ENCODE assay signal across 27 mouse cellular contexts in genomic region chr17:62634937-62635336, GRCm38 (mm10).
"Had no signal": no experiment of that assay in that cellular context is flagged by ENCODE, and none has a peak within 500 bp of the region (broad histone marks: within the 10 kb centered on the region; RNA-seq: fewer than 3 reads in every experiment).

No protein-coding gene starts in this region.

- H3K9ac ChIP-seq: heart, embryonic 13.5 days; heart, embryonic 15.5 days; hindbrain, embryonic 13.5 days; hindbrain, embryonic 15.5 days; kidney, embryonic 15.5 days; limb, embryonic 13.5 days; limb, embryonic 15.5 days; liver, embryonic 12.5 days; liver, embryonic 14.5 days had no signal

- DNase-seq: gastrocnemius, postnatal 14 days; gastrocnemius, postnatal 36 days; heart, adult 2 months; heart, postnatal 14 days; heart, postnatal 4 days; kidney, adult 11 months; kidney, adult 9 months; kidney, postnatal 14 days; kidney, postnatal 36 days; layer of hippocampus, adult 9-11 months; layer of hippocampus, postnatal 36 days; left cerebral cortex, postnatal 4 days; lung, adult 18-20 months had no signal

- H3K27me3 ChIP-seq: heart, embryonic 13.5 days; heart, embryonic 15.5 days; hindbrain, embryonic 13.5 days; hindbrain, embryonic 15.5 days; kidney, embryonic 15.5 days; limb, embryonic 13.5 days; limb, embryonic 15.5 days; liver, embryonic 12.5 days had no signal

- H3K4me2 ChIP-seq: heart, embryonic 11.5 days; heart, embryonic 13.5 days; heart, embryonic 15.5 days; hindbrain, embryonic 13.5 days; hindbrain, embryonic 15.5 days; kidney, embryonic 15.5 days; limb, embryonic 13.5 days; limb, embryonic 15.5 days; liver, embryonic 12.5 days had no signal

- H3K36me3 ChIP-seq: heart, embryonic 13.5 days; heart, embryonic 15.5 days; hindbrain, embryonic 10.5 days; hindbrain, embryonic 13.5 days; hindbrain, embryonic 15.5 days; kidney, embryonic 15.5 days; limb, embryonic 13.5 days; limb, embryonic 15.5 days; liver, embryonic 12.5 days had no signal

- H3K4me3 ChIP-seq: heart, adult 2 months; heart, embryonic 13.5 days; heart, embryonic 15.5 days; hindbrain, embryonic 10.5 days; hindbrain, embryonic 13.5 days; hindbrain, embryonic 15.5 days; kidney, embryonic 15.5 days; limb, embryonic 13.5 days; limb, embryonic 15.5 days; liver, embryonic 12.5 days had no signal

- ATAC-seq: hindbrain, postnatal 0 days; intestine, embryonic 16.5 days; liver, embryonic 12.5 days had no signal

- H3K4me1 ChIP-seq: heart, embryonic 15.5 days; hindbrain, embryonic 10.5 days; hindbrain, embryonic 13.5 days; hindbrain, embryonic 15.5 days; kidney, embryonic 15.5 days; limb, embryonic 13.5 days; limb, embryonic 15.5 days; liver, embryonic 12.5 days had no signal

- H3K27ac ChIP-seq: heart, adult 2 months; heart, embryonic 13.5 days; heart, embryonic 15.5 days; hindbrain, embryonic 10.5 days; hindbrain, embryonic 13.5 days; hindbrain, embryonic 15.5 days; hindbrain, postnatal 0 days; kidney, embryonic 15.5 days; kidney, postnatal 0 days; limb, embryonic 13.5 days; limb, embryonic 15.5 days; liver, embryonic 12.5 days; liver, embryonic 14.5 days had no signal

- H3K9me3 ChIP-seq: heart, embryonic 13.5 days; heart, embryonic 15.5 days; hindbrain, embryonic 10.5 days; hindbrain, embryonic 13.5 days; hindbrain, embryonic 15.5 days; kidney, embryonic 15.5 days; limb, embryonic 13.5 days; limb, embryonic 15.5 days; liver, embryonic 12.5 days had no signal
